Comparison of ENCODE assay signal across 22 mouse cellular contexts in genomic region chr11:29768523-29768922, GRCm38 (mm10).
"Had no signal": no experiment of that assay in that cellular context is flagged by ENCODE, and none has a peak within 500 bp of the region (broad histone marks: within the 10 kb centered on the region; RNA-seq: fewer than 3 reads in every experiment).

No protein-coding gene starts in this region.

- H3K4me2 ChIP-seq: limb, embryonic 13.5 days; liver, embryonic 12.5 days; liver, embryonic 15.5 days; lung, embryonic 15.5 days; stomach, embryonic 15.5 days had no signal

- H3K27ac ChIP-seq: limb, embryonic 10.5 days; limb, embryonic 13.5 days; liver, embryonic 12.5 days; liver, embryonic 15.5 days; lung, embryonic 15.5 days; midbrain, embryonic 10.5 days; stomach, embryonic 15.5 days had no signal

- H3K36me3 ChIP-seq: limb, embryonic 10.5 days; limb, embryonic 13.5 days; liver, embryonic 12.5 days; liver, embryonic 15.5 days; lung, embryonic 15.5 days; midbrain, embryonic 10.5 days; stomach, embryonic 15.5 days had no signal

- H3K9ac ChIP-seq: limb, embryonic 13.5 days; liver, embryonic 12.5 days; liver, embryonic 15.5 days; lung, embryonic 15.5 days; stomach, embryonic 15.5 days had no signal

- DNase-seq: kidney, adult 18-20 months; kidney, adult 9 months; kidney, postnatal 14 days; kidney, postnatal 4 days; layer of hippocampus, postnatal 36 days; liver; lung, adult 18-20 months; lung, postnatal 10 days; lung, postnatal 36 days; right cerebral cortex, postnatal 25 days; spleen, adult 18-20 months; thymus, postnatal 25 days had no signal

- H3K4me3 ChIP-seq: limb, embryonic 10.5 days; limb, embryonic 13.5 days; liver, embryonic 12.5 days; liver, embryonic 15.5 days; lung, embryonic 15.5 days; megakaryocyte, embryonic 14.5 days; midbrain, embryonic 10.5 days; stomach, embryonic 15.5 days had no signal

- H3K9me3 ChIP-seq: limb, embryonic 10.5 days; limb, embryonic 13.5 days; liver, embryonic 12.5 days; liver, embryonic 15.5 days; lung, embryonic 15.5 days; megakaryocyte, embryonic 14.5 days; midbrain, embryonic 10.5 days; stomach, embryonic 15.5 days had no signal

- H3K27me3 ChIP-seq: limb, embryonic 13.5 days; liver, embryonic 12.5 days; liver, embryonic 15.5 days; lung, embryonic 15.5 days; stomach, embryonic 15.5 days had no signal

- H3K4me1 ChIP-seq: limb, embryonic 10.5 days; limb, embryonic 13.5 days; liver, embryonic 12.5 days; liver, embryonic 15.5 days; lung, embryonic 15.5 days; stomach, embryonic 15.5 days had no signal

- ATAC-seq: intestine, embryonic 16.5 days; liver, embryonic 12.5 days; midbrain, embryonic 16.5 days had no signal
